Mouse (Mus musculus) liver, adult 2 months (tissue): ENCODE results near the gene Crocc.

Experiments
- CTCF ChIP-seq: fragments of 200-500 bp; IDR thresholded peaks from 2 replicates; pipeline ENCODE4 v1.5.1; 2011; ENCODE audit warnings: low read depth, low read length, control low read depth
- POLR2A ChIP-seq: fragments of 200-500 bp; IDR thresholded peaks from 2 replicates; pipeline ENCODE4 v1.6.1; 2011; ENCODE audit warnings: low read length, control low read depth; ENCODE audit not compliant: insufficient read depth; ENCODE audit errors: extremely low read depth

GRCm38 (mm10) chr4:141088714-141089113, 28.4 kb upstream of the Crocc start:
- TF ChIP-seq POLR2A, result no peak
- TF ChIP-seq CTCF, result no peak
